Mouse (Mus musculus): Measurements from ENCODE around the gene Slc16a6. TPM values are rescaled to one million over a fixed set of nuclear protein-coding genes. Genes with fewer than 3 reads are reported as not detected.

Slc16a6 gene
- 0.86 and 1.3 TPM in 2 replicates for polyA plus RNA-seq (2012; rRNA removed)

GRCm38 (mm10) chr11:109473171-109474085 is at the start of gene Slc16a6, which contains the start of gene Arsg:
Gene Slc16a6, minus strand, starts transcription at chr11:109473598.
Gene Arsg, plus strand, starts transcription at chr11:109473374.

GRCm38 (mm10) chr11:109425392-109426271 is 47.8 kb downstream of the Slc16a6 start, which contains the start of gene Amz2:
Gene Amz2, plus strand, starts transcription at chr11:109425946.

DNA sequence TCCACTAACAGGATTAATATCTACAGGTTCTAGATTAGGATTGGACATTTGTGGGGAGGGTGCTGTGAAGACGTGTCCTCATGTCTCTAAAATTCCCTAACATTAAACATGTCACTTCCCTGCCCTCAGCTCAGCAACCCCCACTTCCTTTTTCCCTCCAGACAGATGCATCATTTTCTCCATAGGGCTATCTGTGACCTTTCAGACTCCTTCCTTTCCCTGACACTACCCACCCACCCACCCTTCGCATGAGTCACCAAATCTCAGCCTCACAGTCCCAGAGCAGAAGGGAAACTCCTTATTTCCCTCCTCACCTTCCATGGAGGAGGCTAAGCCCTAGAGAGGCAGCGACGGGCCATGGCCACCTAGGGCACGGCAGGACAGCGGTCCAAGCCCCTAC is 59.8 kb downstream of the Slc16a6 start, which contains the start of gene 9930022D16Rik:
9930022D16Rik (plus strand) TSS at position 301 of the 400 bp plus-strand sequence.

Other genes with a start within 250 kb of the Slc16a6 start
- 1.5 and 2.8 TPM in 2 replicates for gene Rgs9, start 175.5 kb downstream of the Slc16a6 start, polyA plus RNA-seq (2012; rRNA removed)
- gene Gna13, start 110.8 kb downstream of the Slc16a6 start, polyA plus RNA-seq (2012; rRNA removed) = 42.1 and 43.7 TPM in 2 replicates
- not detected in 2 replicates for gene 9930022D16Rik, start 59.7 kb downstream of the Slc16a6 start, polyA plus RNA-seq (2012; rRNA removed)
- gene Amz2, start 47.7 kb downstream of the Slc16a6 start, polyA plus RNA-seq (2012; rRNA removed) = 24.7 and 35.5 TPM in 2 replicates
- 6.1 and 7.7 TPM in 2 replicates for gene Arsg, start 224 bp downstream of the Slc16a6 start, polyA plus RNA-seq (2012; rRNA removed)
- 36.4 and 42.5 TPM in 2 replicates for gene Wipi1, start 138.4 kb upstream of the Slc16a6 start, polyA plus RNA-seq (2012; rRNA removed)
- gene Prkar1a, start 175.8 kb upstream of the Slc16a6 start, polyA plus RNA-seq (2012; rRNA removed) = 127 and 164 TPM in 2 replicates
- 16.0 and 20.3 TPM in 2 replicates for gene Fam20a, start 248.7 kb upstream of the Slc16a6 start, polyA plus RNA-seq (2012; rRNA removed)